Mouse (Mus musculus) stomach, embryonic 14.5 days (tissue): ENCODE data around the gene Stard13. TPM values are rescaled to one million over a fixed set of nuclear protein-coding genes. Genes with fewer than 3 reads are reported as not detected.

ENCODE experiments used
- ATAC-seq: fragments of 200-750 bp; cut with Nextera tagmentation; 2 replicates; pipeline ENCODE4 v1.8.0; 2017; ENCODE audit warnings: low read depth, moderate TSS enrichment; ENCODE audit not compliant: insufficient number of reproducible peaks, insufficient read depth, low FRiP score
- H3K27ac ChIP-seq: fragments of 300-500 bp; sonication (generic); 2 replicates; pipeline ENCODE4 v1.5.1; 2014; ENCODE audit warnings: mild to moderate bottlenecking, low read length, moderate library complexity, mixed read lengths
- H3K27me3 ChIP-seq: fragments of 300-500 bp; sonication (generic); 2 replicates; pipeline ENCODE4 v1.6.1; 2014; ENCODE audit warnings: low read length, control low read depth, mixed read lengths; ENCODE audit not compliant: control insufficient read depth, insufficient read depth
- H3K36me3 ChIP-seq: fragments of 300-500 bp; sonication (generic); 2 replicates; pipeline ENCODE4 v1.6.1; 2014; ENCODE audit warnings: mild to moderate bottlenecking, control low read depth, low read length, moderate library complexity, mixed read lengths; ENCODE audit not compliant: control insufficient read depth, insufficient read depth
- H3K4me1 ChIP-seq: fragments of 300-500 bp; sonication (generic); 2 replicates; pipeline ENCODE4 v1.6.1; 2014; ENCODE audit warnings: low read length, control low read depth, mixed read lengths; ENCODE audit not compliant: control insufficient read depth, insufficient read depth
- H3K4me2 ChIP-seq: fragments of 300-500 bp; sonication (generic); replicated peaks from 2 replicates; pipeline ENCODE4 v1.6.1; 2014; ENCODE audit warnings: low read depth, low read length, control low read depth
- H3K4me3 ChIP-seq: fragments of 300-500 bp; sonication (generic); 2 replicates; pipeline ENCODE4 v1.5.1; 2014; ENCODE audit warnings: low read depth, low read length, control low read depth
- H3K9ac ChIP-seq: fragments of 300-500 bp; sonication (generic); replicated peaks from 2 replicates; pipeline ENCODE4 v1.6.1; 2014; ENCODE audit warnings: low read depth, mild to moderate bottlenecking, control low read depth, low read length, moderate library complexity, mixed read lengths
- H3K9me3 ChIP-seq: fragments of 300-500 bp; sonication (generic); 2 replicates; pipeline ENCODE4 v1.6.1; 2016; ENCODE audit warnings: low read depth, low read length, control low read depth; ENCODE audit not compliant: control insufficient read depth
- whole genome bisulfite sequencing: fragments of 180-500 bp; shearing (Covaris S2); extraction: QIAGEN DNeasy Blood & Tissue Kit; methylation state at CpG from one replicate; pipeline ENCODE4 v1.1.7; 2014; 5-methylcytosine and 5-hydroxymethylcytosine counted together
- polyA plus RNA-seq: library from polyadenylated mRNA; unstranded; fragments of >200 nt; fragmentation: Nextera tagmentation; extraction: Ambion mirVana; gene quantifications from 2 replicates; pipeline ENCODE4 v1.2.1, GENCODE M21; 2014

Stard13 gene
- polyA plus RNA-seq, 1 experiment from 2014 or later = 14.1 TPM

GRCm38 (mm10) chr5:151151549-151151948 lies 82.1 kb downstream of the Stard13 start:
- Histone ChIP-seq H3K4me2 (no peak overlapping the region), H3K4me3 (no peak overlapping the region), H3K27me3 (no peaks in the 10 kb centered on the region), H3K9me3 (no peaks in the 10 kb centered on the region), H3K4me1 (peaks cover 8% of the 10 kb centered on the region; the same call in 1 of the 2 replicates), H3K36me3 (no peaks in the 10 kb centered on the region), H3K9ac (no peak overlapping the region), H3K27ac (no peak overlapping the region)
- ATAC-seq = no peak
- 90% methylated on average over 9 of the region's 9 CpGs for WGBS

GRCm38 (mm10) chr5:151149509-151149908 lies 84.1 kb downstream of the Stard13 start:
- Histone ChIP-seq H3K9ac (no peak overlapping the region), H3K4me3 (no peak overlapping the region), H3K9me3 (no peaks in the 10 kb centered on the region), H3K36me3 (no peaks in the 10 kb centered on the region), H3K4me1 (peaks cover 8% of the 10 kb centered on the region; the same call in 1 of the 2 replicates), H3K4me2 (no peak overlapping the region), H3K27me3 (no peaks in the 10 kb centered on the region), H3K27ac (no peak overlapping the region)
- WGBS = 33% methylated on average over 8 of the region's 8 CpGs
- ATAC-seq = no peak

DNA sequence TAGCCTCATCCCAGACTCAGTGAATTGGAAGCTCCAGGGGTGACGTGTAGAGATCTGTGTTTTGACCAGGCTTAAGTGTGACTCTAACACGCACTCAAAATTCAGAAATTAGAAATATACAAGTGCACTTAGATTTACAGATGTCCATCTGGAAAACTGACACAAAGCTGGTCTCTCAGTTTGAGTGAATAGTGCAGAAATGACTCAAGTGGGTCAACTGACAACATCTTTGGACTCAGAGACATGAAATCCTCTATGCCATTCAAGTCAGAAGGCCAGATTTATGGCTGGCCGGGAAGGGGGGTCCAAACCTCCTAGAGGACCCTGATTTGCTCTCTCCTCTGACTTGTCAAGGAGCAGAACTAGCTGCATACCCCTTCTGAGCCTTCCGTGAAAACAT lies 85.6 kb downstream of the Stard13 start:
- Histone ChIP-seq H3K9me3 (no peaks in the 10 kb centered on the region), H3K4me3 (no peak overlapping the region), H3K27ac (no peak overlapping the region), H3K9ac (no peak overlapping the region), H3K4me2 (no peak overlapping the region), H3K4me1 (peaks cover 18% of the 10 kb centered on the region), H3K36me3 (no peaks in the 10 kb centered on the region), H3K27me3 (no peaks in the 10 kb centered on the region)
- WGBS = 76% methylated on average over 4 of the region's 4 CpGs
- ATAC-seq = no peak

- Histone ChIP-seq H3K27ac (no peak overlapping the region), H3K4me3 (no peak overlapping the region), H3K4me1 (peaks cover 29% of the 10 kb centered on the region), H3K27me3 (no peaks in the 10 kb centered on the region), H3K36me3 (no peaks in the 10 kb centered on the region), H3K4me2 (no peak overlapping the region), H3K9me3 (no peaks in the 10 kb centered on the region), H3K9ac (no peak overlapping the region)
- ATAC-seq = no peak
- 56% methylated on average over 5 of the region's 5 CpGs for WGBS
Observed at GRCm38 (mm10) chr5:151145807-151146206, 87.8 kb downstream of the Stard13 start.

DNA sequence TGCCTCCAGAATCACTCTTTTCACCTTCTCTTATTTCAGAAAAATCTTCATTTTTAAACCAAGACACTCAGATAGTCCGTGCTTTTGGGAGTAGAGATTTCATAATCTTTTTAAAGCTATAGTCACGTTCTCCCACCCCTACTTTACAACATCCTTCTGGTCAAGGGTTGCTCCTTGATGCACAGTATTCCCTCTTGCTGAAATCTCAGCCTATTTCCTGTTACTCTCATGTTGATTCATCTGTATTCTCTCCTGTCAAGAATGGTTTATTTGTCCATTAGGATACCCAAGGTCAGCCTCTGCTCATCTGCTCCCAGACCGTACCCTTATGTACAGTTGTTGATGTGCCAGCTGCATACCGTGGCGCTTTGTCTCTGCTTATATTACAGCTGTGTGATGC lies 89.7 kb downstream of the Stard13 start:
- H3K27ac ChIP-seq = peak overlapping the region; percentile 61; the same call in 1 of the 2 replicates
- 51% methylated on average over 5 of the region's 5 CpGs for WGBS
- no peak for ATAC-seq

GRCm38 (mm10) chr5:151142671-151143601 lies 90.7 kb downstream of the Stard13 start:
- no peaks in the 10 kb centered on the region for H3K36me3 ChIP-seq
- WGBS = 23% methylated on average over 11 of the region's 11 CpGs
- H3K27me3 ChIP-seq = no peaks in the 10 kb centered on the region
- no peaks in the 10 kb centered on the region for H3K9me3 ChIP-seq
- peak overlapping the region; percentile 61; the same call in 1 of the 2 replicates for H3K27ac ChIP-seq
- H3K4me3 ChIP-seq = no peak overlapping the region
- H3K4me1 ChIP-seq = peaks cover 21% of the 10 kb centered on the region
- peak; percentile 29; the same call in 1 of the 2 replicates for ATAC-seq
- no peak overlapping the region for H3K4me2 ChIP-seq
- H3K9ac ChIP-seq = no peak overlapping the region

More for the DNA sequence above, 89.7 kb downstream of the Stard13 start:
- no peak overlapping the region for H3K4me2 ChIP-seq
- no peaks in the 10 kb centered on the region for H3K9me3 ChIP-seq
- peaks cover 29% of the 10 kb centered on the region for H3K4me1 ChIP-seq
- no peaks in the 10 kb centered on the region for H3K36me3 ChIP-seq
- no peaks in the 10 kb centered on the region for H3K27me3 ChIP-seq
- no peak overlapping the region for H3K4me3 ChIP-seq
- no peak overlapping the region for H3K9ac ChIP-seq

GRCm38 (mm10) chr5:151142241-151142640 lies 91.4 kb downstream of the Stard13 start:
- no peak overlapping the region for H3K4me2 ChIP-seq
- no peaks in the 10 kb centered on the region for H3K36me3 ChIP-seq
- H3K4me3 ChIP-seq = no peak overlapping the region
- H3K4me1 ChIP-seq = peaks cover 21% of the 10 kb centered on the region
- H3K9ac ChIP-seq = no peak overlapping the region
- H3K27me3 ChIP-seq = no peaks in the 10 kb centered on the region
- no peaks in the 10 kb centered on the region for H3K9me3 ChIP-seq
- no peak; the same call in 1 of the 2 replicates for ATAC-seq
- WGBS = 27% methylated on average over 5 of the region's 5 CpGs
- peak overlapping the region; percentile 61; the same call in 1 of the 2 replicates for H3K27ac ChIP-seq

DNA sequence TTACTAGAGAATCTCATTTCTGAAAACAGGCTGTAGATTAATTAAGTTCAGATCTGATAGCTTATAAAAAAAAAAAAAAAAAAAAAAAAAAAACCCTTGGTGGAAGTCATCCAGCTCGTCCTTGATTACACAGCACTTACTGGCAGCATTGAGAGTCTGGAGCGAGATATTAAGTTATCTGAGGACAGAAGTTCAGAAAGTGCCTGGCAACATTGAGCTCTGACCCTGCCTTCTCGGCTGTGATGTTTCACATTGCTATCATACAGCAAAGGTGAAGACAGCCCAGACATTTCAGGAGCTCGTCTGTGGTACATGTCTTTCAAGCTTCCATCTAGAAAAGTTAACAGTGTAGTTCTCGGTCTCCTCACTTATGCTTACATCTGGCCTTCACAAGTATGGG lies 95.7 kb downstream of the Stard13 start:
- no peak for ATAC-seq
- Histone ChIP-seq H3K4me2 (no peak overlapping the region), H3K9ac (no peak overlapping the region), H3K9me3 (no peaks in the 10 kb centered on the region), H3K36me3 (no peaks in the 10 kb centered on the region), H3K27me3 (no peaks in the 10 kb centered on the region), H3K4me3 (no peak overlapping the region), H3K27ac (no peak overlapping the region), H3K4me1 (peaks cover 28% of the 10 kb centered on the region)
- WGBS = 81% methylated on average over 5 of the region's 5 CpGs
